Mouse (Mus musculus): ENCODE data around the gene Speg. TPM values are rescaled to one million over a fixed set of nuclear protein-coding genes. Genes with fewer than 3 reads are reported as not detected.

Gene Speg
- total RNA-seq, 1 experiment = 31.2 TPM

DNA sequence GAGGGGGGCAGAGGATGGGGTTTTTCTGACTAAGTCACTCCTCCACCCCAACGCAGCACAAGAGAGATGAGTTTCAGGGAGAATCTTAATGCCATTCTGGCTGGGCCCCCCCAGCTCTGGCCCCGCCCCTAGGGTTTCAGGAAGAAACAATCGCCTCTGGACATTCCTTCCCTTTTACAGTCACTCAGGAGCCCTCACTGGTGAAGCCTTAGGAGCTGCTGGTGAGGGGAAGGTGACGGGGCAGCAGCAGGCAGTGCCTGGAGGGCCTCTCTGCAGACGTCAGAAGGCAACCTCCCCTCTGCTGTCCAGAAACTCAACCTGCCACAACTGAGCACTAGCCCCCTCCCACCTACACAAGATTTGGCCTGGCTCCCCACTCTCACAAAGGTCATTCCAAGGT lies 25.8 kb upstream of the Speg start:
- DNase-seq (ENCODE audit: low read depth, low spot score) = no peak
- in situ Hi-C loops (cut with MboI; ENCODE audit: low sequenced_read_pairs in 2 of 2, unreplicated experiment in 2 of 2) = loop anchor here (10.0 kb wide), 1 partner anchor 116 kb away; no protein-coding TSS in a partner anchor
- no peaks in the 10 kb centered on the region for H3K36me3 ChIP-seq (ENCODE audit: control insufficient read depth, insufficient read depth, low read length, poor library complexity, severe bottlenecking)
- no peak overlapping the region for H3K27ac ChIP-seq (ENCODE audit: insufficient read depth, low read depth, low read length, poor library complexity, severe bottlenecking)
- no peak overlapping the region for H3K9ac ChIP-seq (ENCODE audit: insufficient read depth, low read depth, low read length, poor library complexity, severe bottlenecking)
- no peak overlapping the region for H3K4me3 ChIP-seq (ENCODE audit: insufficient read depth in 1 of 2, low read depth in 1 of 2, low read length in 2 of 2, poor library complexity in 1 of 2, severe bottlenecking in 1 of 2)
- no peaks in the 10 kb centered on the region for H3K9me3 ChIP-seq (ENCODE audit: control insufficient read depth, insufficient read depth, low read depth, low read length)
- H3K4me1 ChIP-seq (ENCODE audit: control insufficient read depth in 2 of 2, insufficient read depth in 2 of 2, low read length in 2 of 2, poor library complexity in 1 of 2) = peaks cover 1 to 23% of the 10 kb centered on the region in 2 experiments; a peak in 3 of 4 replicates
- TF ChIP-seq MAFK (IDR thresholded peaks at IDR 0.05; ENCODE audit: insufficient read depth, low read depth, low read length) (no peak), CHD2 (IDR thresholded peaks at IDR 0.05; ENCODE audit: low read depth, low read length) (no peak), HCFC1 (IDR thresholded peaks at IDR 0.05; ENCODE audit: borderline replicate concordance, insufficient read depth, low read length) (no peak), ZC3H11A (IDR thresholded peaks at IDR 0.05; ENCODE audit: borderline replicate concordance, low read depth, low read length) (no peak)

DNA sequence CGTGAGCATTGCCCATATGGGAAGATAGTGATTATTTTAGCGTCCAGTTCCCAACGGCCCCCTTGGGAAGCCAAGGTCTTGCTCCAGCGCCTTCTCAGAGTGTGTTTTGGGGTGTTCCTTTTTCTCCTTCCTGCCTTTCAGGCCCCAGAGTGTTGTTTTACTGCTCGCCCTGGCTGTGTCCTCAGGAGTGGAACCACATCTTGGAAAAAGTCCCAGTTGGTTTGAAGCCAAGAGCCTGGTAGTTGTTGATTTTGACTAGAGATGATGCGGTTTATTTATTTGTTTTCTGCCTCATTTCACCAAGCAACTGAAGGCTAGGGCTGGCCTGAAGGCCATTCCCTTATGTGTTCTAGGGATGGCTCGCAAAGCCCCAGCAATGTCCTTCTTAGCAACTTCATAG lies 17.8 kb upstream of the Speg start:
- no peak for DNase-seq (ENCODE audit: low read depth, low spot score)
- H3K9me3 ChIP-seq (ENCODE audit: control insufficient read depth, insufficient read depth, low read depth, low read length) = no peaks in the 10 kb centered on the region
- in situ Hi-C loops (cut with MboI; ENCODE audit: low sequenced_read_pairs in 2 of 2, unreplicated experiment in 2 of 2) = no loop called here

DNA sequence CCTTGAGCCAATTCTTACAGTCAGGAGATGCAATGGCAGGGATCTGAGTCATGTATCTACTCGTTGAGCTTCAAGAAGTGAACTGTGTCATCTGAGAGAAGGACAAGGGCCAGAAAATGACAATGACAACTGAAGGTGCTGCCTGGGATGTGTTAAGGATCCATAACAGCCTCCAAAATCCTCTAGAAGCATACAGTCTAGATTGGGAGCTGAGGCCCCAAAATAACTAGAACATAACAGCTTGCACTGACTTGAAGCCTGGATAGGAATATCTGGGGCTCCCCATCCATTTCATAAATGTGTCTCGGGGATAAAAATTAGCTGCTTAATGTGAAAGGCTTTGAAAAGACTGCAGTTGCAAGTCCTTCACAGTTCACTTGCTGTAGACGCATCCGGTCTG lies 17.1 kb upstream of the Speg start:
- in situ Hi-C loops (cut with MboI; ENCODE audit: low sequenced_read_pairs in 2 of 2, unreplicated experiment in 2 of 2) = no loop called here
- peaks cover 0 to 7% of the 10 kb centered on the region in 2 experiments; a peak in 1 of 4 replicates for H3K4me1 ChIP-seq (ENCODE audit: control insufficient read depth in 2 of 2, insufficient read depth in 2 of 2, low read length in 2 of 2, poor library complexity in 1 of 2)
- no peaks in the 10 kb centered on the region for H3K36me3 ChIP-seq (ENCODE audit: control insufficient read depth, insufficient read depth, low read length, poor library complexity, severe bottlenecking)
- no peak overlapping the region for H3K27ac ChIP-seq (ENCODE audit: insufficient read depth, low read depth, low read length, poor library complexity, severe bottlenecking)
- no peak overlapping the region for H3K9ac ChIP-seq (ENCODE audit: insufficient read depth, low read depth, low read length, poor library complexity, severe bottlenecking)
- TF ChIP-seq HCFC1 (IDR thresholded peaks at IDR 0.05; ENCODE audit: borderline replicate concordance, insufficient read depth, low read length) (no peak), ZC3H11A (IDR thresholded peaks at IDR 0.05; ENCODE audit: borderline replicate concordance, low read depth, low read length) (no peak), MAFK (IDR thresholded peaks at IDR 0.05; ENCODE audit: insufficient read depth, low read depth, low read length) (no peak), CHD2 (IDR thresholded peaks at IDR 0.05; ENCODE audit: low read depth, low read length) (no peak), ZNF384 (IDR thresholded peaks at IDR 0.05; ENCODE audit: low read depth, low read length) (no peak)
- H3K4me3 ChIP-seq (ENCODE audit: insufficient read depth in 1 of 2, low read depth in 1 of 2, low read length in 2 of 2, poor library complexity in 1 of 2, severe bottlenecking in 1 of 2) = no peak overlapping the region
- DNase-seq (ENCODE audit: low read depth, low spot score) = no peak
- no peaks in the 10 kb centered on the region for H3K9me3 ChIP-seq (ENCODE audit: control insufficient read depth, insufficient read depth, low read depth, low read length)

More for the DNA sequence above, 17.8 kb upstream of the Speg start:
- TF ChIP-seq ZC3H11A (IDR thresholded peaks at IDR 0.05; ENCODE audit: borderline replicate concordance, low read depth, low read length) (no peak), HCFC1 (IDR thresholded peaks at IDR 0.05; ENCODE audit: borderline replicate concordance, insufficient read depth, low read length) (no peak), MAFK (IDR thresholded peaks at IDR 0.05; ENCODE audit: insufficient read depth, low read depth, low read length) (no peak), ZNF384 (IDR thresholded peaks at IDR 0.05; ENCODE audit: low read depth, low read length) (no peak), CHD2 (IDR thresholded peaks at IDR 0.05; ENCODE audit: low read depth, low read length) (no peak)
- Histone ChIP-seq H3K27ac (ENCODE audit: insufficient read depth, low read depth, low read length, poor library complexity, severe bottlenecking) (no peak overlapping the region), H3K36me3 (ENCODE audit: control insufficient read depth, insufficient read depth, low read length, poor library complexity, severe bottlenecking) (no peaks in the 10 kb centered on the region), H3K4me3 (ENCODE audit: insufficient read depth in 1 of 2, low read depth in 1 of 2, low read length in 2 of 2, poor library complexity in 1 of 2, severe bottlenecking in 1 of 2) (no peak overlapping the region), H3K4me1 (ENCODE audit: control insufficient read depth in 2 of 2, insufficient read depth in 2 of 2, low read length in 2 of 2, poor library complexity in 1 of 2) (peaks cover 0 to 7% of the 10 kb centered on the region in 2 experiments; a peak in 1 of 4 replicates), H3K9ac (ENCODE audit: insufficient read depth, low read depth, low read length, poor library complexity, severe bottlenecking) (no peak overlapping the region)

DNA sequence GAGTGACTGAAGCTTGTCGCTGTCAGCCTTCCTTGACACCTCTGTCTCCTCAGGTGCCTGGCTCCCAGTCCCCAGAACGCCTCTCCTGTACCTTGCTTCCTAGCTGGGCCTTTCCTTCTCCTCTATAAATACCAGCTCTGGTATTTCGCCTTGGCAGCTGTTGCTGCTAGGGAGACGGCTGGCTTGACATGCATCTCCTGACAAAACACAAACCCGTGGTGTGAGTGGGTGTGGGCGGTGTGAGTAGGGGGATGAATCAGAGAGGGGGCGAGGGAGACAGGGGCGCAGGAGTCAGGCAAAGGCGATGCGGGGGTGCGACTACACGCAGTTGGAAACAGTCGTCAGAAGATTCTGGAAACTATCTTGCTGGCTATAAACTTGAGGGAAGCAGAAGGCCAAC lies 15.8 kb upstream of the Speg start:
- DNase-seq (ENCODE audit: low read depth, low spot score) = no peak

More for the DNA sequence above, 15.8 kb upstream of the Speg start:
- Histone ChIP-seq H3K4me3 (ENCODE audit: insufficient read depth in 1 of 2, low read depth in 1 of 2, low read length in 2 of 2, poor library complexity in 1 of 2, severe bottlenecking in 1 of 2) (no peak overlapping the region), H3K36me3 (ENCODE audit: control insufficient read depth, insufficient read depth, low read length, poor library complexity, severe bottlenecking) (no peaks in the 10 kb centered on the region), H3K4me1 (ENCODE audit: control insufficient read depth in 2 of 2, insufficient read depth in 2 of 2, low read length in 2 of 2, poor library complexity in 1 of 2) (peaks cover 0 to 6% of the 10 kb centered on the region in 2 experiments; a peak in 1 of 4 replicates), H3K9ac (ENCODE audit: insufficient read depth, low read depth, low read length, poor library complexity, severe bottlenecking) (no peak overlapping the region), H3K27ac (ENCODE audit: insufficient read depth, low read depth, low read length, poor library complexity, severe bottlenecking) (no peak overlapping the region), H3K9me3 (ENCODE audit: control insufficient read depth, insufficient read depth, low read depth, low read length) (no peaks in the 10 kb centered on the region)
- TF ChIP-seq ZNF384 (IDR thresholded peaks at IDR 0.05; ENCODE audit: low read depth, low read length) (no peak), CHD2 (IDR thresholded peaks at IDR 0.05; ENCODE audit: low read depth, low read length) (no peak), ZC3H11A (IDR thresholded peaks at IDR 0.05; ENCODE audit: borderline replicate concordance, low read depth, low read length) (no peak), HCFC1 (IDR thresholded peaks at IDR 0.05; ENCODE audit: borderline replicate concordance, insufficient read depth, low read length) (no peak), MAFK (IDR thresholded peaks at IDR 0.05; ENCODE audit: insufficient read depth, low read depth, low read length) (no peak)
- in situ Hi-C loops (cut with MboI; ENCODE audit: low sequenced_read_pairs in 2 of 2, unreplicated experiment in 2 of 2) = no loop called here

Measured in ES-E14 (cell line).